Mouse (Mus musculus) heart, postnatal 36 days (tissue): ENCODE measurements around the gene Alox12. TPM values are rescaled to one million over a fixed set of nuclear protein-coding genes. Genes with fewer than 3 reads are reported as not detected.

ENCODE experiments used
- DNase-seq, 2 experiments: peaks; one replicate each; pipeline ENCODE4 v3.0.0; 2021 to 2022
- intact Hi-C: fragments of 180-260 bp; cut with DNase I; formaldehyde crosslinking; loops from one replicate; pipeline ENCODE4 v1.15.1; 2025
- total RNA-seq, 2 experiments: library from RNA; stranded (reverse); gene quantifications; 2 replicates each; pipeline ENCODE4 v1.2.3; 2021

The Alox12 gene
- total RNA-seq, result 1 to 10 TPM; 2.5 to 3.7 TPM

GRCm38 (mm10) chr11:70254931-70255531 is at the start of gene Alox12:
Gene Alox12, minus strand, starts transcription at chr11:70255353.
- intact Hi-C loops, result loop anchor here (1.0 kb wide), 1 partner anchor 54 kb away; no protein-coding TSS in a partner anchor

GRCm38 (mm10) chr11:70302293-70302692 is 47.1 kb upstream of the Alox12 start:
- intact Hi-C loops, result no loop called here

More at GRCm38 (mm10) chr11:70254931-70255531, at the start of gene Alox12:
- DNase-seq, result peak; percentile 57 to 71

GRCm38 (mm10) chr11:70297836-70298454 is 42.8 kb upstream of the Alox12 start:
- no peak for DNase-seq
- intact Hi-C loops, result no loop called here

More at GRCm38 (mm10) chr11:70302293-70302692, 47.1 kb upstream of the Alox12 start:
- DNase-seq, result no peak

- DNase-seq, result no peak
- intact Hi-C loops, result no loop called here
These were observed 42.3 kb upstream of the Alox12 start for GRCm38 (mm10) chr11:70297405-70297804.

- no peak for DNase-seq
- intact Hi-C loops, result no loop called here
These were observed 38.7 kb upstream of the Alox12 start for GRCm38 (mm10) chr11:70293881-70294280.

GRCm38 (mm10) chr11:70291235-70291634 is 36.1 kb upstream of the Alox12 start:
- intact Hi-C loops, result no loop called here
- no peak for DNase-seq

GRCm38 (mm10) chr11:70289236-70289635 is 34.1 kb upstream of the Alox12 start:
- peak; percentile 39 to 44 for DNase-seq

GRCm38 (mm10) chr11:70288102-70288501 is 32.9 kb upstream of the Alox12 start:
- intact Hi-C loops, result no loop called here
- no peak for DNase-seq

More at GRCm38 (mm10) chr11:70289236-70289635, 34.1 kb upstream of the Alox12 start:
- intact Hi-C loops, result no loop called here

GRCm38 (mm10) chr11:70285686-70286085 is 30.5 kb upstream of the Alox12 start:
- intact Hi-C loops, result no loop called here
- no peak for DNase-seq

- intact Hi-C loops, result no loop called here
- no peak for DNase-seq
These were observed 29.6 kb upstream of the Alox12 start for GRCm38 (mm10) chr11:70284757-70285156.

- DNase-seq, result no peak
- intact Hi-C loops, result no loop called here
These were observed 28.5 kb upstream of the Alox12 start for GRCm38 (mm10) chr11:70283666-70284065.

GRCm38 (mm10) chr11:70280441-70280840 is 25.3 kb upstream of the Alox12 start:
- intact Hi-C loops, result loop anchor here (2.0 kb wide), 1 partner anchor 28 kb away; no protein-coding TSS in a partner anchor
- DNase-seq, result peak in 1 of 2 experiments; percentile 26

GRCm38 (mm10) chr11:70278961-70279360 is 23.8 kb upstream of the Alox12 start:
- DNase-seq, result no peak
- intact Hi-C loops, result no loop called here

GRCm38 (mm10) chr11:70271641-70272040 is 16.5 kb upstream of the Alox12 start:
- intact Hi-C loops, result no loop called here
- no peak for DNase-seq

- intact Hi-C loops, result no loop called here
- DNase-seq, result peak; percentile 29 to 49
These were observed 11.3 kb upstream of the Alox12 start for GRCm38 (mm10) chr11:70266405-70266804.

- DNase-seq, result no peak
- intact Hi-C loops, result no loop called here
These were observed 10.7 kb upstream of the Alox12 start for GRCm38 (mm10) chr11:70265819-70266218.

- intact Hi-C loops, result no loop called here
- no peak for DNase-seq
These were observed 10.1 kb upstream of the Alox12 start for GRCm38 (mm10) chr11:70265252-70265651.

GRCm38 (mm10) chr11:70259035-70259434 is 3.9 kb upstream of the Alox12 start:
- intact Hi-C loops, result no loop called here

GRCm38 (mm10) chr11:70254337-70254736 is 816 bp downstream of the Alox12 start:
- DNase-seq, result no peak

More at GRCm38 (mm10) chr11:70259035-70259434, 3.9 kb upstream of the Alox12 start:
- DNase-seq, result no peak

GRCm38 (mm10) chr11:70251853-70252252 is 3.3 kb downstream of the Alox12 start:
- intact Hi-C loops, result no loop called here

More at GRCm38 (mm10) chr11:70254337-70254736, 816 bp downstream of the Alox12 start:
- intact Hi-C loops, result no loop called here

GRCm38 (mm10) chr11:70250150-70250549 is 5.0 kb downstream of the Alox12 start:
- DNase-seq, result no peak
- intact Hi-C loops, result no loop called here

More at GRCm38 (mm10) chr11:70251853-70252252, 3.3 kb downstream of the Alox12 start:
- DNase-seq, result no peak
